Mouse (Mus musculus): ENCODE measurements at regions not wholly inside any gene's neighbourhood (a gene's known extent, or its start where the extent isn't known, plus 50 kb on each side); places are given as distances from the start of the nearest gene placed in this dataset.

DNA sequence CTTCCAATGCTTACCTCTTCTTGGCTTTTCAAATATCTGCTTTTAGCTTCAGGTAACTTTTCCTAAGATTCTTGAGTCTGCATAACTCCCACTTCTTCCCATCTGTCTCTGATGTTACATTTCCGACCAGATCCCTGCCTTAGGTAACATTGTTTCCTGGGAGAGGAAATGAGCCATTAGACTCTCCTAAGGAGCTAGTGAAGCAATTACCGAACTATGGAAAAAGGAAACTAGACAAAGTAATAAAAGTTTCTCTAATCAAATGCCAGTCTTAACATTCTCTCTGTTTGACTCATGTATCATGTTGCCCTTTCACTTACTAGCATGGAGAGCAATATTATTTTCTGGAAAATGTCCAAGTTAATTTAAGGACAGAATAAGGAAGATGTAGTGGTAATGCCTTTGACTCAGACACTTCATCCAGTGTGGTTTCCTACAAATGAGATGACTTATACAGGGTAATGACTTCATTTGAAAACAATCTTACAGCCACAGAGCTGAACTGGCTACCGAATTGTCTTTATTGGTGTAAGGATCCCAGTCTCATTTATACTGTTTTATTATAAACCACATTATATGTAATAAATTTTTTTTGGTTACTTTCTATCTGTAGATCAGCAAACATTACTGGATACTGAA is 263.8 kb upstream of the Fam84a start:
- Histone ChIP-seq H3K4me1 (ENCODE audit: control insufficient read depth, insufficient read depth, low read length) (no peaks in the 10 kb centered on the region), H3K9ac (replicated peaks; ENCODE audit: low read depth, low read length) (no peak overlapping the region), H3K4me2 (ENCODE audit: low read depth, low read length) (no peak overlapping the region), H3K9me3 (ENCODE audit: control insufficient read depth, low read length) (no peaks in the 10 kb centered on the region), H3K27me3 (ENCODE audit: control insufficient read depth, insufficient read depth, low read length) (no peaks in the 10 kb centered on the region), H3K4me3 (ENCODE audit: low read depth, low read length) (no peak overlapping the region), H3K27ac (ENCODE audit: low read depth, low read length) (no peak overlapping the region), H3K36me3 (ENCODE audit: control insufficient read depth, insufficient read depth, low read length) (no peaks in the 10 kb centered on the region)
- WGBS: 75% methylated on average over 3 of the region's 3 CpGs
- ATAC-seq (ENCODE audit: low read depth): no peak

DNA sequence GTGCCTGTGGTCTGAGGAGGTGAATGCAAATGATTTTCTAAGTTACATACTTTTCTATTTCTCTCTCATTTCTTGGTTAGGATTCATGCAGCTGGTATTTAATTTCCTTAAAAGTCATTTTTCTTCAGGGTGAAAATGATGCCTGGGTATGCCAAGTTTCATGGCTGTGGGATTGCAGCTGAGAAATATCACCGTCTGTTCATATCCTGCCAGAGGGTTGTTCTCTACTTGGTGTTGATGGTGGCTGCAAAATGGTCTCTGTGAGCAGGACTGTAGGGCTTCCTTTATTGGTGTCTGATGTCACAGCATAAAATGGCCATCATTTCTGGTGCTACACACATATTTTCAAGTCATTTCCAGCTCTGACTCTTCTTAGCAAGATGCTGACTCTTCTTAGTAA is 259.2 kb upstream of the Fam84a start:
- Histone ChIP-seq H3K9ac (replicated peaks; ENCODE audit: low read depth, low read length) (no peak overlapping the region), H3K4me3 (ENCODE audit: low read depth, low read length) (no peak overlapping the region), H3K27me3 (ENCODE audit: control insufficient read depth, insufficient read depth, low read length) (no peaks in the 10 kb centered on the region), H3K4me2 (ENCODE audit: low read depth, low read length) (no peak overlapping the region), H3K9me3 (ENCODE audit: control insufficient read depth, low read length) (no peaks in the 10 kb centered on the region), H3K36me3 (ENCODE audit: control insufficient read depth, insufficient read depth, low read length) (no peaks in the 10 kb centered on the region), H3K27ac (ENCODE audit: low read depth, low read length) (no peak overlapping the region), H3K4me1 (ENCODE audit: control insufficient read depth, insufficient read depth, low read length) (no peaks in the 10 kb centered on the region)
- ATAC-seq (ENCODE audit: low read depth): no peak
- 95% methylated on average over 1 of the region's 1 CpGs for WGBS

DNA sequence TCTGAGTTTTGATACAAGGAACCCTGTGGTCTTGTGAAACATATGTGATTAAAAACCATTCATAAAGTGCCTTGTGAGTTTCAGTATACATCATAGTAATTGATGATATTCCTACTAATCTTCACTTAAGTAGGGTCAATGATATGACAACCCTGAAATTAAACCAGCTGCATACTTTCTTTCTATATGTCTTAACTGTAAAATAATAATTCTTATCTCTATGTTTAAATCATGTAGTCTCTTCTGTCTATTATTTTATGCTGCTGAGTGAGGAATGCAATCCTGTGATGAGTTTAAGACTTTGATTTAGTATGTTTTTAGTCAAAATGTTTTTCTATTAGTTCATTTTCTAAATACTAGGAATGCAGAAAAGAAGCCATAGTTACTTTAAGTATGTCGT is 253.9 kb upstream of the Fam84a start:
- no peaks in the 10 kb centered on the region for H3K27me3 ChIP-seq (ENCODE audit: control insufficient read depth, insufficient read depth, low read length)
- no peak overlapping the region for H3K27ac ChIP-seq (ENCODE audit: low read depth, low read length)
- no peak overlapping the region for H3K4me2 ChIP-seq (ENCODE audit: low read depth, low read length)
- H3K9me3 ChIP-seq (ENCODE audit: control insufficient read depth, low read length): no peaks in the 10 kb centered on the region
- H3K4me1 ChIP-seq (ENCODE audit: control insufficient read depth, insufficient read depth, low read length): no peaks in the 10 kb centered on the region
- no peak for ATAC-seq (ENCODE audit: low read depth)
- no peak overlapping the region for H3K9ac ChIP-seq (replicated peaks; ENCODE audit: low read depth, low read length)
- H3K4me3 ChIP-seq (ENCODE audit: low read depth, low read length): no peak overlapping the region
- 88% methylated on average over 1 of the region's 1 CpGs for WGBS
- no peaks in the 10 kb centered on the region for H3K36me3 ChIP-seq (ENCODE audit: control insufficient read depth, insufficient read depth, low read length)

DNA sequence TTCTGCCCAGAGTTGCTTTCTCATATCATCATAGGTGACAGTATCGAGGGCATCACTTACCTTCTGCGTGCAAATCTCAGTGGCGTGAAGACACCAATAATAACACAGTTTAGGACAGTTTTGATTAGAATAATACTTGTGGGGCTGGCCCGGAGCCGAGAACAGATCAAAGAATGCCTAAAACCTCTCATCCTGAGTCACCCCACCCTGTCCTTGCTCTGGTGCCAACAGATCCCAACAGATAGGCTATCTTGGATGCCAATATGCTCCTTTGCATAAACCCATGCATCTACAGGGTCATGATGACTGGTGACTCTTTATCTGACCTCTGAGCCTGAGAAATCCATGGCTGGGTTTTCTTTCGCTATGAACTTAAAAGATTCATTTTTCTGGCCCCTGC is 224.4 kb upstream of the Fam84a start:
- Histone ChIP-seq H3K36me3 (ENCODE audit: control insufficient read depth, insufficient read depth, low read length) (no peaks in the 10 kb centered on the region), H3K4me1 (ENCODE audit: control insufficient read depth, insufficient read depth, low read length) (no peaks in the 10 kb centered on the region), H3K27me3 (ENCODE audit: control insufficient read depth, insufficient read depth, low read length) (no peaks in the 10 kb centered on the region), H3K4me2 (ENCODE audit: low read depth, low read length) (no peak overlapping the region), H3K9ac (replicated peaks; ENCODE audit: low read depth, low read length) (no peak overlapping the region), H3K9me3 (ENCODE audit: control insufficient read depth, low read length) (no peaks in the 10 kb centered on the region), H3K27ac (ENCODE audit: low read depth, low read length) (no peak overlapping the region), H3K4me3 (ENCODE audit: low read depth, low read length) (no peak overlapping the region)
- no peak for ATAC-seq (ENCODE audit: low read depth)
- 93% methylated on average over 6 of the region's 6 CpGs for WGBS

DNA sequence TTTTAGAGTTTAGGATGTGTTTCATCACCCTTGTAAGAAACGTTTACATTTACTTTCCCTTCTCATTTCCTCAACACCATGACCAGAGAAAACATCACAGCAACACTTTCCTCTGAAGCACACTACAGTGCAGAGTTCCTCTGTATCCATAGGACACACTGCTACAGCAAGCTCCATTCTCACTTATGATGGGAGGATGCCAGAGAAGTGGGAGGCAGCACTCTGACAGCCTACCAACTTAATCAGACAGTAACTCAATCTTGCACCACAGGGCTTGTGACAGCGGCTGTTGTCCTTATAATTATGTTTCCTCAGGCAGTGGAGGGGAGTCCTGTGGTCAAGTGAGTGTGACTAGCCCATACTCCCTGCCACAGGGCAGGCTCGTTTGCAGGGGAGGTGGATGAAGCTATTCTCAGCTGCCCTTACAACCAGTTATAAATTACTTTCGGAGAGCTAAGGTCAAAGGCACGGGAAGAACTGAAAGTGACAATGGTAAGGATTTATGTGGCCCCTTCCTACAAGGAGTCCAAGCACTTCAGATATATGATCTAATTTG is 186.5 kb upstream of the Fam84a start:
- Histone ChIP-seq H3K4me2 (ENCODE audit: low read depth, low read length) (no peak overlapping the region), H3K4me3 (ENCODE audit: low read depth, low read length) (no peak overlapping the region), H3K9ac (replicated peaks; ENCODE audit: low read depth, low read length) (no peak overlapping the region), H3K36me3 (ENCODE audit: control insufficient read depth, insufficient read depth, low read length) (no peaks in the 10 kb centered on the region), H3K9me3 (ENCODE audit: control insufficient read depth, low read length) (no peaks in the 10 kb centered on the region), H3K27ac (ENCODE audit: low read depth, low read length) (no peak overlapping the region), H3K4me1 (ENCODE audit: control insufficient read depth, insufficient read depth, low read length) (no peaks in the 10 kb centered on the region), H3K27me3 (ENCODE audit: control insufficient read depth, insufficient read depth, low read length) (no peaks in the 10 kb centered on the region)
- ATAC-seq (ENCODE audit: low read depth): peak; percentile 65; the same call in 1 of the 2 replicates
- 27% methylated on average over 5 of the region's 5 CpGs for WGBS

DNA sequence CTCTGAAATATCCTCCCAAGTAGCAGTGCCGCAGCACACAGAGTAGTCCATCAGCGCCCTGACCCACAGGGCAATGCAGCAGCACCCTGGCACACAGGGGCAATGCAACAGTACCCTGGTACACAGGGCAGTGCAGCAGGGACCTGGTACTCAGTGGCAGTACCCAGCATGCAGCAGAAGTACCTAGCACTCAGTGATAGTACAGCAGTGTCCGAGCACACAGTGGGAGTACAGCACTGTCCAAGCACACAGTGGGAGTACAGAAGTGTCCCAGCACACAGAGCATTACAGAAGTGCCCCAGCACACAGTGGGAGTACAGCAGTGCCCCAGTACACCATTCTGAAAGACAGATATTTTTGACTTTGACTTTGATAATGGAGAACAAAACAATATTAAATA is 186.0 kb upstream of the Fam84a start:
- no peaks in the 10 kb centered on the region for H3K4me1 ChIP-seq (ENCODE audit: control insufficient read depth, insufficient read depth, low read length)
- no peaks in the 10 kb centered on the region for H3K36me3 ChIP-seq (ENCODE audit: control insufficient read depth, insufficient read depth, low read length)
- ATAC-seq (ENCODE audit: low read depth): peak; percentile 41
- H3K27ac ChIP-seq (ENCODE audit: low read depth, low read length): no peak overlapping the region
- H3K9ac ChIP-seq (replicated peaks; ENCODE audit: low read depth, low read length): no peak overlapping the region
- no peaks in the 10 kb centered on the region for H3K9me3 ChIP-seq (ENCODE audit: control insufficient read depth, low read length)
- 74% methylated on average over 3 of the region's 3 CpGs for WGBS
- no peak overlapping the region for H3K4me3 ChIP-seq (ENCODE audit: low read depth, low read length)
- no peak overlapping the region for H3K4me2 ChIP-seq (ENCODE audit: low read depth, low read length)
- H3K27me3 ChIP-seq (ENCODE audit: control insufficient read depth, insufficient read depth, low read length): no peaks in the 10 kb centered on the region

DNA sequence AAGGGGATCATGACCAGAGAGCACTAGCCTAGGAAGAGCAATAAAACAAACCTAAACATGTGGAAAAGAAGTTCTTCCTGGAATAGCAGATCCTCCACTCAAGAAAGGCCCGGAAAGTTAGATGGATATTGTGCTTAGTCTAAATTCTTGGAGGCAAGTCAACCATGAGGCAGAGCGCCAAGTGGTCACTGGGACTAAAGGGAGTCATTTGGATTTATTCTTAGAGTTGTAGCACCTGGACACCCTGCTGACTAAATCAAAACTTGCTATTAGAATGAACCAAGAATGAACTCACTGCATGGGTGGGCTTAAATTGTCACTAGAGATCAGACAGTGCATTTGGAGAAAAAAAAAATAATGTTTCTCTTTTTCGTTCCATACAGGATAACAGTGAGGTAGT is 166.8 kb upstream of the Fam84a start:
- Histone ChIP-seq H3K9ac (replicated peaks; ENCODE audit: low read depth, low read length) (no peak overlapping the region), H3K27me3 (ENCODE audit: control insufficient read depth, insufficient read depth, low read length) (no peaks in the 10 kb centered on the region), H3K4me1 (ENCODE audit: control insufficient read depth, insufficient read depth, low read length) (no peaks in the 10 kb centered on the region), H3K9me3 (ENCODE audit: control insufficient read depth, low read length) (no peaks in the 10 kb centered on the region), H3K4me3 (ENCODE audit: low read depth, low read length) (no peak overlapping the region), H3K4me2 (ENCODE audit: low read depth, low read length) (no peak overlapping the region), H3K27ac (ENCODE audit: low read depth, low read length) (no peak overlapping the region), H3K36me3 (ENCODE audit: control insufficient read depth, insufficient read depth, low read length) (no peaks in the 10 kb centered on the region)
- WGBS: 81% methylated on average over 3 of the region's 3 CpGs
- no peak for ATAC-seq (ENCODE audit: low read depth)

DNA sequence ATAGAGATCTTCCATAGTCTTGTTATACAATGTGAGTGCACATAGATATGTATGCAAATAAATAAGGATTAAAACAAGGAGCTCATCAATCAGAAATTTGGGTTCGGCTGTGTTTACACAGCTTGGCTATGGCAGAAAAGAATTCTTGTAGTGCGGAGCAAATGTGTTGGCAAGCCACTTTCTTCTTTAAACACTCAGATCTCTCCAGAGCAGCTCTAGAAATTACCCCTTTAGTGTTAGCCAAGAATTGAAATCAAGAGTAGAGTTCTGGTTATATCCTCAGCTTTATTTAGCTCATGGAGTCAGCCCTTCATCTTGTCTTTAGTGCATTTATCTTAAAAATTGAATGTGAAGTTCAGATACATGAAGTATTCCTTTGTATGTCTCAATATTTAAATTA is 164.5 kb upstream of the Fam84a start:
- no peak overlapping the region for H3K4me2 ChIP-seq (ENCODE audit: low read depth, low read length)
- no peak for ATAC-seq (ENCODE audit: low read depth)
- H3K4me1 ChIP-seq (ENCODE audit: control insufficient read depth, insufficient read depth, low read length): no peaks in the 10 kb centered on the region
- H3K27ac ChIP-seq (ENCODE audit: low read depth, low read length): no peak overlapping the region
- no peaks in the 10 kb centered on the region for H3K36me3 ChIP-seq (ENCODE audit: control insufficient read depth, insufficient read depth, low read length)
- H3K27me3 ChIP-seq (ENCODE audit: control insufficient read depth, insufficient read depth, low read length): no peaks in the 10 kb centered on the region
- 81% methylated on average over 2 of the region's 2 CpGs for WGBS
- H3K9me3 ChIP-seq (ENCODE audit: control insufficient read depth, low read length): no peaks in the 10 kb centered on the region
- no peak overlapping the region for H3K9ac ChIP-seq (replicated peaks; ENCODE audit: low read depth, low read length)
- no peak overlapping the region for H3K4me3 ChIP-seq (ENCODE audit: low read depth, low read length)

DNA sequence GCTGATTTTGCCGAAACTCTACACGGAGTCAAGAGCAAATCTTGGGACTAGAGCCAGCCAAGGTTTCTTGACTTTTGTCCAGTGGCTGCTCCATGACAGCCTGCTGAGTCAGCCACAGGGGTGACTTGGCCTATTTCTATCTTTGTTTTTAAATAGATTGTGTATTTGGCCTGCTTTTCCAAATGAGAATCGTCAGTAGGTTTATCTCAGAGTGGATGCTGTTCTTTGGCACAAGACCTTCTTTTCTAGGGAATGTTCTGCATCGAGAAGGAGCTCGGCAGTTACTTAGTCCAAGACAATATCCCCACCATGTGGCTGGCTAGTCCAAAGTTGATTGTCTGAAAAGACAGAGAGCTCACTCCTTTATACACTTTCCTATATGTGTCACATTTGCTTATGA is 163.9 kb upstream of the Fam84a start:
- H3K36me3 ChIP-seq (ENCODE audit: control insufficient read depth, insufficient read depth, low read length): no peaks in the 10 kb centered on the region
- WGBS: 71% methylated on average over 5 of the region's 5 CpGs
- ATAC-seq (ENCODE audit: low read depth): no peak
- no peaks in the 10 kb centered on the region for H3K27me3 ChIP-seq (ENCODE audit: control insufficient read depth, insufficient read depth, low read length)
- no peaks in the 10 kb centered on the region for H3K4me1 ChIP-seq (ENCODE audit: control insufficient read depth, insufficient read depth, low read length)
- no peak overlapping the region for H3K4me2 ChIP-seq (ENCODE audit: low read depth, low read length)
- H3K9ac ChIP-seq (replicated peaks; ENCODE audit: low read depth, low read length): no peak overlapping the region
- no peak overlapping the region for H3K27ac ChIP-seq (ENCODE audit: low read depth, low read length)
- H3K4me3 ChIP-seq (ENCODE audit: low read depth, low read length): no peak overlapping the region
- no peaks in the 10 kb centered on the region for H3K9me3 ChIP-seq (ENCODE audit: control insufficient read depth, low read length)

Data from neural tube, embryonic 14.5 days (tissue).